8 mouse cellular contexts compared by ENCODE assay signal in the genomic region with DNA sequence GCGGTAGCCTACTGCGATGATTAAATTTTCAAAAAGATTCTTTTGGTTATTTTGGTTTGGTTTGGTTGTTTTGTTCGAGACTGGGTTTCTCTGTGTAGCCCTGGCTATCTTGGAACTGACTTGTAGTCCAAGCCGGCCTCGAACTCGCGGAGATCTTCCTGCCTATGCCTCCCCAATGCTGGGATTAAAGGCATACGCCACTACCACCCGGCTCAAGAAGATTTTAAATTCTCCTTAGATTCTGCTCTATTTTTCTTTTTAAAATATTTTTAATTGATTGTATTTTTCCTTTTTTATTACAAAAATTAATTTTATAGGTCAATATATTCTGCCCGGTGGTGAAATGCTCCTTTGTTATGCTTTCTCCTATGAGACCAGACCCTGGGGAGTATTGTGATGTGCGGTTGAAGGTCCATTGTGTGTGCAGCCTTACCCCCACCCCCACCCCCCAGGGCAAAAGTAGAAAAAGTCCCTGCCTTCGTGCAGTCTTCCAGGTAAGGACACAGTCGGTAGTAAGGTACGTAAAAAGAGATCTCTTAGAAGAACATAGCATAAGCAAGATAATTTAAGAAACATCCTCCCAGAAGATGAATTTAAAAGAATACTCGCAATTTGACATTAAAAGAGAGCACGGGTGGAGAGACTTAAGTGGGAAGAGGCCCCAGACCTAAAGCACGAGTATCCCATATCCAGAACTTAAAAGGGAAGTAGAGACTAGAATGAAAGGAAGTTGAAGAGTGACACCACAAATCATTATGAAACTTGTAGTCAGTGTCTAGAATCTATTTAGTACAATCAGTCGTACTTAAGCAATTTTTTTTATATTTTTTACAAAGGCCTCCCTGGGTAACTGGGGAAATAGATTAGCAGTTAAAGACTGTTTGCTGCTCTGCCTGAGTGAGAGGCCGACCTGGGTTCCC. TPM values are rescaled to one million over a fixed set of nuclear protein-coding genes. Genes with fewer than 3 reads are reported as not detected.
DNase-seq lines count a peak whose midpoint lies in the region; ATAC-seq and TF ChIP-seq lines count a peak whose summit lies in the region.

No protein-coding gene starts in this region.

- H3K4me3 ChIP-seq in lung, postnatal 0 days (ENCODE audit: low read depth, low read length) = peak overlapping the region; percentile 94
- H3K4me3 ChIP-seq in forebrain, embryonic 11.5 days (ENCODE audit: low read depth, low read length) = peak overlapping the region; percentile 96
- peak overlapping the region; percentile 83 for H3K4me3 ChIP-seq in limb, embryonic 15.5 days
- peak overlapping the region; percentile 98 for H3K4me3 ChIP-seq in stomach, embryonic 14.5 days (ENCODE audit: low read depth, low read length)

- H3K9me3 ChIP-seq in lung, postnatal 0 days (ENCODE audit: low read length) = no peaks in the 10 kb centered on the region
- H3K9me3 ChIP-seq in forebrain, embryonic 11.5 days (ENCODE audit: control insufficient read depth, low read length) = no peaks in the 10 kb centered on the region
- no peaks in the 10 kb centered on the region for H3K9me3 ChIP-seq in limb, embryonic 15.5 days
- H3K9me3 ChIP-seq in stomach, embryonic 14.5 days (ENCODE audit: control insufficient read depth, low read depth, low read length) = no peaks in the 10 kb centered on the region

- no peak for ATAC-seq in lung, postnatal 0 days
- no peak; the same call in 1 of the 2 replicates for ATAC-seq in forebrain, embryonic 11.5 days (replicated peaks; ENCODE audit: low FRiP score)
- ATAC-seq in limb, embryonic 15.5 days (ENCODE audit: insufficient number of reproducible peaks, low FRiP score, low TSS enrichment, low read depth) = no peak; the same call in 1 of the 2 replicates
- ATAC-seq in stomach, embryonic 14.5 days (ENCODE audit: insufficient number of reproducible peaks, insufficient read depth, low FRiP score, low read depth) = peak; percentile 16
- ATAC-seq in cerebellum, adult (ENCODE audit: insufficient number of reproducible peaks, low FRiP score, low TSS enrichment) = no peak

- TF ChIP-seq CTCF in lung, postnatal 0 days (IDR thresholded peaks at IDR 0.05) = no peak

- H3K27ac ChIP-seq in lung, postnatal 0 days (ENCODE audit: low read length) = peak overlapping the region; percentile 97
- no peak overlapping the region for H3K27ac ChIP-seq in forebrain, embryonic 11.5 days (ENCODE audit: low read depth, low read length)
- H3K27ac ChIP-seq in limb, embryonic 15.5 days = peak overlapping the region; percentile 95; the same call in 1 of the 2 replicates
- no peak overlapping the region for H3K27ac ChIP-seq in stomach, embryonic 14.5 days (ENCODE audit: low read length)

- H3K36me3 ChIP-seq in lung, postnatal 0 days (ENCODE audit: insufficient read depth, low read length) = no peaks in the 10 kb centered on the region
- no peaks in the 10 kb centered on the region for H3K36me3 ChIP-seq in forebrain, embryonic 11.5 days (ENCODE audit: control insufficient read depth, insufficient read depth, low read length)
- H3K36me3 ChIP-seq in limb, embryonic 15.5 days = no peaks in the 10 kb centered on the region
- no peaks in the 10 kb centered on the region for H3K36me3 ChIP-seq in stomach, embryonic 14.5 days (ENCODE audit: control insufficient read depth, insufficient read depth, low read length)

- peak overlapping the region; percentile 66 for H3K4me2 ChIP-seq in lung, postnatal 0 days (replicated peaks; ENCODE audit: low read depth, low read length)
- H3K4me2 ChIP-seq in forebrain, embryonic 11.5 days (ENCODE audit: low read depth, low read length, severe bottlenecking) = peak overlapping the region; percentile 64
- peak overlapping the region; percentile 53 for H3K4me2 ChIP-seq in limb, embryonic 15.5 days
- peak overlapping the region; percentile 85 for H3K4me2 ChIP-seq in stomach, embryonic 14.5 days (replicated peaks; ENCODE audit: low read depth, low read length)

- 53% methylated on average over 19 of the region's 19 CpGs for WGBS in lung, postnatal 0 days
- 55% methylated on average over 19 of the region's 19 CpGs for WGBS in forebrain, embryonic 11.5 days
- WGBS in limb, embryonic 15.5 days = 48% methylated on average over 19 of the region's 19 CpGs
- 53% methylated on average over 19 of the region's 19 CpGs for WGBS in stomach, embryonic 14.5 days

- 0 out of 2 replicates have a peak overlapping the region, but pooled peaks have one; percentile 97 for H3K9ac ChIP-seq in lung, postnatal 0 days (replicated peaks; ENCODE audit: low read depth)
- H3K9ac ChIP-seq in forebrain, embryonic 11.5 days (ENCODE audit: low read length) = peak overlapping the region; percentile 94
- H3K9ac ChIP-seq in limb, embryonic 15.5 days = peak overlapping the region; percentile 96
- H3K9ac ChIP-seq in stomach, embryonic 14.5 days (replicated peaks; ENCODE audit: low read depth, low read length) = peak overlapping the region; percentile 91

- DNase-seq in lung, postnatal 0 days (ENCODE audit: low spot score) = peak; percentile 22
- no peak for DNase-seq in lung, postnatal 25 days (ENCODE audit: low spot score)
- no peak for DNase-seq in forebrain, embryonic 11.5 days (ENCODE audit: low spot score)
- DNase-seq in left cerebral cortex, adult 18-20 months (ENCODE audit: low spot score in 2 of 2) = no peak
- DNase-seq in left cerebral cortex, adult 9 months (ENCODE audit: low spot score in 2 of 2) = no peak

- H3K27me3 ChIP-seq in lung, postnatal 0 days (replicated peaks; ENCODE audit: insufficient read depth, low read length) = no peaks in the 10 kb centered on the region
- H3K27me3 ChIP-seq in forebrain, embryonic 11.5 days (ENCODE audit: control insufficient read depth, insufficient read depth, low read length) = no peaks in the 10 kb centered on the region
- H3K27me3 ChIP-seq in limb, embryonic 15.5 days = no peaks in the 10 kb centered on the region
- H3K27me3 ChIP-seq in stomach, embryonic 14.5 days (ENCODE audit: control insufficient read depth, insufficient read depth, low read length) = no peaks in the 10 kb centered on the region

- TF ChIP-seq EP300 in lung, postnatal 0 days (IDR thresholded peaks at IDR 0.05) = no peak

- H3K4me1 ChIP-seq in lung, postnatal 0 days (ENCODE audit: insufficient read depth, low read depth, low read length) = peaks cover 14% of the 10 kb centered on the region; the same call in 1 of the 2 replicates
- peaks cover 7% of the 10 kb centered on the region; the same call in 1 of the 2 replicates for H3K4me1 ChIP-seq in forebrain, embryonic 11.5 days (replicated peaks; ENCODE audit: control insufficient read depth, insufficient read depth, low read length)
- peaks cover 25% of the 10 kb centered on the region for H3K4me1 ChIP-seq in limb, embryonic 15.5 days
- peaks cover 20% of the 10 kb centered on the region for H3K4me1 ChIP-seq in stomach, embryonic 14.5 days (ENCODE audit: control insufficient read depth, insufficient read depth, low read length)

RNA-seq across cellular contexts. Expression of gene Pdcd6ip, which starts 0.6 kb away (rescaled TPM):
- 63.8 and 67.2 TPM in 2 replicates for polyA plus RNA-seq in lung, postnatal 0 days (2015; fragmentation: Nextera tagmentation; extraction: Ambion mirVana)
- 56.7 and 66.7 TPM in 2 replicates for polyA plus RNA-seq in forebrain, embryonic 11.5 days (2014; fragmentation: Nextera tagmentation; extraction: Ambion mirVana)
- 82.8 and 82.9 TPM in 2 replicates for polyA plus RNA-seq in limb, embryonic 15.5 days (2015; fragmentation: Nextera tagmentation; extraction: Ambion mirVana)
- 80.0 and 81.9 TPM in 2 replicates for polyA plus RNA-seq in stomach, embryonic 14.5 days (2014; fragmentation: Nextera tagmentation; extraction: Ambion mirVana)
- 10 to 100 TPM; 66.4 to 68.1 TPM for total RNA-seq in left cerebral cortex, adult 18-20 months (2021)

RNA-seq across cellular contexts. Expression of gene Clasp2, which starts 32.7 kb away (rescaled TPM):
- polyA plus RNA-seq in lung, postnatal 0 days (2015; fragmentation: Nextera tagmentation; extraction: Ambion mirVana) = 12.1 and 13.1 TPM in 2 replicates
- 53.7 and 59.2 TPM in 2 replicates for polyA plus RNA-seq in forebrain, embryonic 11.5 days (2014; fragmentation: Nextera tagmentation; extraction: Ambion mirVana)
- 21.3 and 22.2 TPM in 2 replicates for polyA plus RNA-seq in limb, embryonic 15.5 days (2015; fragmentation: Nextera tagmentation; extraction: Ambion mirVana)
- 34.6 and 34.8 TPM in 2 replicates for polyA plus RNA-seq in stomach, embryonic 14.5 days (2014; fragmentation: Nextera tagmentation; extraction: Ambion mirVana)
- total RNA-seq in left cerebral cortex, adult 18-20 months (2021) = 100 to 1,000 TPM; 199 to 200 TPM

Comparison
In these comparisons a context has a peak if more than half of its experiments do, and no peak if none do; other contexts are left out.
1. H3K27ac ChIP-seq: peak in lung, postnatal 0 days (single experiment) and limb, embryonic 15.5 days (single experiment); none in forebrain, embryonic 11.5 days (single experiment) and stomach, embryonic 14.5 days (single experiment).
2. Peak in every context shown above with its lines, with median percentiles within 50 percentile points of each other: H3K4me2 ChIP-seq, H3K4me3 ChIP-seq and H3K9ac ChIP-seq.